Mouse (Mus musculus) cerebellum, adult 2 months (tissue): ENCODE data around the gene Pou6f2.

Source experiments
- CTCF ChIP-seq: fragments of 200-500 bp; IDR thresholded peaks from 2 replicates; pipeline ENCODE4 v1.5.1; 2011; ENCODE audit warnings: low read depth, mild to moderate bottlenecking, control low read depth, low read length, moderate library complexity, borderline replicate concordance; ENCODE audit not compliant: insufficient read depth
- POLR2A ChIP-seq: fragments of 200-500 bp; IDR thresholded peaks from 2 replicates; pipeline ENCODE4 v1.6.1; 2011; ENCODE audit warnings: low read length, control low read depth, borderline replicate concordance; ENCODE audit not compliant: insufficient read depth

- no peak for TF ChIP-seq POLR2A
- TF ChIP-seq CTCF: no peak
Observed at GRCm38 (mm10) chr13:18387673-18388072, 9.8 kb downstream of the Pou6f2 start.
